Mouse (Mus musculus): ENCODE measurements at regions not wholly inside any gene's neighbourhood (a gene's known extent, or its start where the extent isn't known, plus 50 kb on each side); places are given as distances from the start of the nearest gene placed in this dataset.
"Not testable (repeated sequence)": the region's sequence is repeated elsewhere in the genome, so short reads cannot be mapped to it uniquely, and the experiment has no call there.

DNA sequence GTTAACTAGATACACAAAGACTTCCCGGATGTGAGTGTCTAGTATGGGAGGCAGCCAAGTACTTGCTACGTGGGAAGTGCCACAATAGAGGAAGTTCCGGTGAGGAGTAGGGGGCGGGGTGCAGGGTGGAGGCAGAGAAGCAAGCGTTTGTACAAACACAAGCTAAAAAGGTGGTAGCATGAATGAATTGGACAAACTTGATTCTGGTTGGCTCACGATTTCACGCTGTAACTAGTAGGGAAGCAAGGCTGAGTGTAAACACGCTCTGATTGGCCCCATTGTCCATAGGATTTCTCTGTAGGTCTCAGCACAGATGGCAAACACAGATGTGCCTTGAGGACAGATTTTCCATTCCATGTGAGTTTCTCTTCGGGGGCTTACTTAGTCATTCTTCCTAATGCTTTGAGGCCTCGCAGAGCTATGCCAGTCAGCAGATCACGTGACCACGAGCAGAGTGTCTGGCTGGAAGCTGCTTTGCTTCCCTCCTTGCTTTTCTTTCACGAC lies 76.6 kb upstream of the Ptgfr start:
- Histone ChIP-seq H3K27ac (replicated peaks) (peak overlapping the region; percentile 71), H3K36me3 (no peaks in the 10 kb centered on the region), H3K9ac (no peak overlapping the region), H3K4me3 (replicated peaks) (no peak overlapping the region), H3K4me2 (replicated peaks) (peak overlapping the region; percentile 25), H3K27me3 (no peaks in the 10 kb centered on the region), H3K9me3 (replicated peaks) (no peaks in the 10 kb centered on the region), H3K4me1 (peaks cover 16% of the 10 kb centered on the region; the same call in 1 of the 2 replicates)
- WGBS: 22% methylated on average over 13 of the region's 13 CpGs
- ATAC-seq (ENCODE audit: insufficient number of reproducible peaks, low FRiP score, low TSS enrichment, low read depth): peak; percentile 83

- peaks cover 22% of the 10 kb centered on the region; the same call in 1 of the 2 replicates for H3K4me1 ChIP-seq
- not testable (repeated sequence) for H3K4me2 ChIP-seq (replicated peaks); H3K27me3 ChIP-seq; H3K4me3 ChIP-seq (replicated peaks); H3K9ac ChIP-seq; ATAC-seq (ENCODE audit: insufficient number of reproducible peaks, low FRiP score, low TSS enrichment, low read depth); H3K9me3 ChIP-seq (replicated peaks); H3K36me3 ChIP-seq; H3K27ac ChIP-seq (replicated peaks)
- WGBS: 67% methylated on average over 11 of the region's 11 CpGs
Measured at GRCm38 (mm10) chr3:151912292-151912691, 74.9 kb upstream of the Ptgfr start.

- no peak for ATAC-seq (ENCODE audit: insufficient number of reproducible peaks, low FRiP score, low TSS enrichment, low read depth)
- 79% methylated on average over 2 of the region's 2 CpGs for WGBS
- no peaks in the 10 kb centered on the region for H3K27me3 ChIP-seq
- no peaks in the 10 kb centered on the region for H3K9me3 ChIP-seq (replicated peaks)
- no peak overlapping the region for H3K27ac ChIP-seq (replicated peaks)
- H3K4me2 ChIP-seq (replicated peaks): no peak overlapping the region
- no peak overlapping the region for H3K4me3 ChIP-seq (replicated peaks)
- no peak overlapping the region for H3K9ac ChIP-seq
- H3K36me3 ChIP-seq: no peaks in the 10 kb centered on the region
- peaks cover 22% of the 10 kb centered on the region; the same call in 1 of the 2 replicates for H3K4me1 ChIP-seq
Measured at GRCm38 (mm10) chr3:151910851-151911250, 73.4 kb upstream of the Ptgfr start.

GRCm38 (mm10) chr3:151909344-151909743 lies 71.9 kb upstream of the Ptgfr start:
- H3K9me3 ChIP-seq (replicated peaks): no peaks in the 10 kb centered on the region
- H3K27me3 ChIP-seq: no peaks in the 10 kb centered on the region
- no peak overlapping the region for H3K9ac ChIP-seq
- peak overlapping the region; percentile 65; the same call in 1 of the 2 replicates for H3K27ac ChIP-seq (replicated peaks)
- peaks cover 18% of the 10 kb centered on the region; the same call in 1 of the 2 replicates for H3K4me1 ChIP-seq
- 49% methylated on average over 3 of the region's 3 CpGs for WGBS
- ATAC-seq (ENCODE audit: insufficient number of reproducible peaks, low FRiP score, low TSS enrichment, low read depth): 0 out of 2 replicates have a peak, but pooled peaks have one; percentile 34
- H3K36me3 ChIP-seq: no peaks in the 10 kb centered on the region
- H3K4me2 ChIP-seq (replicated peaks): no peak overlapping the region
- H3K4me3 ChIP-seq (replicated peaks): no peak overlapping the region

DNA sequence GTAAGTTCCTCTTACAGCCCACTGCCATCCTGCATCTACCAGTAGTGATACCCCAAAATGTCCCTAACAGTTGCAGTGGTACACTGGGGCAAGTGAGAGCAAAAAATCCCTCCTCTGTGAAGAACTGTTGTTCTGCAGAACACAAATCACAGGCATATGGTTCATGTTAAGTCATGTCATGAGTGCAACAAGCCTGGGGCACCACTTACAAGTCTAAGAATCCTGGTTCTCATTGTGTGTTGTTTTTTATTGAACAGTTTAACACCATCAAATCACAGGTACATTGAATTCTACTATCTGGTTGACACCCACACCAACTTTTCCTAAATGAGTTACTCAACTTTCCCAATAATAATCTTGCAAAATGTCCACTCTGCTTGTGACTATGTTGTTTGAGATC lies 71.5 kb upstream of the Ptgfr start:
- H3K9ac ChIP-seq: no peak overlapping the region
- no peaks in the 10 kb centered on the region for H3K9me3 ChIP-seq (replicated peaks)
- H3K4me3 ChIP-seq (replicated peaks): no peak overlapping the region
- H3K36me3 ChIP-seq: no peaks in the 10 kb centered on the region
- peak overlapping the region; percentile 65 for H3K27ac ChIP-seq (replicated peaks)
- H3K27me3 ChIP-seq: no peaks in the 10 kb centered on the region
- H3K4me2 ChIP-seq (replicated peaks): no peak overlapping the region
- peaks cover 13% of the 10 kb centered on the region; the same call in 1 of the 2 replicates for H3K4me1 ChIP-seq
- ATAC-seq (ENCODE audit: insufficient number of reproducible peaks, low FRiP score, low TSS enrichment, low read depth): no peak

GRCm38 (mm10) chr3:151905775-151906174 lies 68.3 kb upstream of the Ptgfr start:
- WGBS: 74% methylated on average over 4 of the region's 4 CpGs
- peak; percentile 60; the same call in 1 of the 2 replicates for ATAC-seq (ENCODE audit: insufficient number of reproducible peaks, low FRiP score, low TSS enrichment, low read depth)

GRCm38 (mm10) chr3:151903169-151903568 lies 65.7 kb upstream of the Ptgfr start:
- no peak for ATAC-seq (ENCODE audit: insufficient number of reproducible peaks, low FRiP score, low TSS enrichment, low read depth)
- WGBS: 81% methylated on average over 2 of the region's 2 CpGs
- Histone ChIP-seq H3K9me3 (replicated peaks) (no peaks in the 10 kb centered on the region), H3K4me3 (replicated peaks) (no peak overlapping the region), H3K4me2 (replicated peaks) (no peak overlapping the region), H3K27ac (replicated peaks) (peak overlapping the region; percentile 70), H3K9ac (no peak overlapping the region), H3K4me1 (peaks cover 8% of the 10 kb centered on the region), H3K27me3 (no peaks in the 10 kb centered on the region), H3K36me3 (no peaks in the 10 kb centered on the region)

More at GRCm38 (mm10) chr3:151905775-151906174, 68.3 kb upstream of the Ptgfr start:
- H3K4me3 ChIP-seq (replicated peaks): no peak overlapping the region
- no peaks in the 10 kb centered on the region for H3K27me3 ChIP-seq
- no peaks in the 10 kb centered on the region for H3K9me3 ChIP-seq (replicated peaks)
- H3K36me3 ChIP-seq: no peaks in the 10 kb centered on the region
- H3K4me2 ChIP-seq (replicated peaks): no peak overlapping the region
- H3K9ac ChIP-seq: no peak overlapping the region
- peaks cover 19% of the 10 kb centered on the region for H3K4me1 ChIP-seq
- H3K27ac ChIP-seq (replicated peaks): no peak overlapping the region

DNA sequence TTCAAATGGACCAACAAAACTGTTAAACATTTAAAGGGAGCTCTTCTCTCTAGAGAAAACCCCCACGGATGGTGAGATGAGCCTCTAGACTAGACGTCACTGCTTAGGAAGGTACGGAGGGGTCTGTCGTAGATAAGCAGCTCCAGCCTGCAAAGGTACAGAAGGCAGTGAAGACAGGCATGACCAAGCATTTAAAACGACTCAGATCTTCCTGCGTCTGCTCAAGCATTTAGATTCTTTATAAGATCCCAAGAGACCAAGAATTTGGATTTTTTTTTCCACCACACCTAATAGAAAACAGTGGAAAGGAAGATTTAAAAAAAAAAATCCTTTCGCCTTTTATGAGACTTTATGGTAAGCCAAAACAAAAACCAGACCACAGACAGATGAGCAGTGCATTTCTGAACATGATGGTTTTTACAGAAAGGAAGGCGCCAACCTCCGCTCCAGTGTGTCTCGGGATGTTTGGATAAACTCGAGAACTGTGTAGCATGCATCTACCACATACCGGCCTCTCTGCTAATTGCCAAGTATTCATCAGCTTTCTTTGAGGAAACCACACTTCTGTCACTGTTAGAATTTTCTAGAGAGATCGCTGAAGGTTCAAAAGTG lies 64.9 kb upstream of the Ptgfr start:
- Histone ChIP-seq H3K4me2 (replicated peaks) (no peak overlapping the region), H3K4me1 (peaks cover 8% of the 10 kb centered on the region), H3K9ac (no peak overlapping the region), H3K27me3 (no peaks in the 10 kb centered on the region), H3K27ac (replicated peaks) (peak overlapping the region; percentile 70), H3K36me3 (no peaks in the 10 kb centered on the region), H3K9me3 (replicated peaks) (no peaks in the 10 kb centered on the region), H3K4me3 (replicated peaks) (no peak overlapping the region)
- peak; percentile 11; the same call in 1 of the 2 replicates for ATAC-seq (ENCODE audit: insufficient number of reproducible peaks, low FRiP score, low TSS enrichment, low read depth)
- WGBS: 41% methylated on average over 13 of the region's 13 CpGs

DNA sequence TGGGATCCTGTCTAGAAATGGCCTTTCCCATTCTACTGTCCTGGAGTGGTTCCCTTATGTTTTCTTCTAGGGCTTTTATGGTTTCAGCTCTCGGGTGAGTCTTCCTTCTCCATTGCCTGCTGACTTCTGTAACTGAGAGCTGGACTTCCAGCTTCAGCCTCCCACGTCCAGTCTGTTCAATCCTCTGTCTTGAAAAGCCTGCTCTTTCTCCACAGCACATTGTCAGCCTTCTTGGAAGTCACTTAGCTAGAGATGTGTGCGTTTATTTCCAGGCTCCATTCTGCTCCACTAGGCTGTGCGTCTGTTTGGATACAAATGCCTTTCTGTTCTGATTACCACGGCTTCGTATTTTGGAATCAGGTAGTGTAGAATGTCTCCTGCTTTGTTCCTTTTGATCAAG lies 62.2 kb upstream of the Ptgfr start:
- H3K27me3 ChIP-seq: no peaks in the 10 kb centered on the region
- H3K4me1 ChIP-seq: peaks cover 8% of the 10 kb centered on the region
- H3K9ac ChIP-seq: no peak overlapping the region
- no peaks in the 10 kb centered on the region for H3K9me3 ChIP-seq (replicated peaks)
- no peaks in the 10 kb centered on the region for H3K36me3 ChIP-seq
- no peak overlapping the region for H3K4me3 ChIP-seq (replicated peaks)
- no peak for ATAC-seq (ENCODE audit: insufficient number of reproducible peaks, low FRiP score, low TSS enrichment, low read depth)
- no peak overlapping the region for H3K4me2 ChIP-seq (replicated peaks)
- 79% methylated on average over 6 of the region's 6 CpGs for WGBS
- H3K27ac ChIP-seq (replicated peaks): no peak overlapping the region

DNA sequence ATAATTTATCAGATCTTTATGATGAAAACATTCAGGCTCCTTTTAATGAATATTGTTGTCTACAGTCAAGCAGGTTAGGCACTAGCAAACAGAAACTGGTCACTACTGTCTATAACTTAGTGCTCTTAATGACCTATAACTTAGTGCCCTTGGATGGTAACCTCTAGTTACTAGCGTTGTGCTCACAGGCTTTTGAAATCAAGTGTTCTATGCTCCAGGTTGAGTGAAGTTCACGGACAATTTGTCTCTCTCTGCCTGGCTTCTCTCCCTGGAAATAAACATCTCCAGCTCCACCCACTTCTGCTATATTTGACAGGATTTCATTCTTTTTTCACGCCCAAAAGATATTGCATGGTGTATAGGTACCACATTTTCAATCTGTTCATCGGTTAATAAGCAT lies 61.7 kb upstream of the Ptgfr start:
- H3K36me3 ChIP-seq: no peaks in the 10 kb centered on the region
- H3K4me3 ChIP-seq (replicated peaks): no peak overlapping the region
- 79% methylated on average over 4 of the region's 4 CpGs for WGBS
- peaks cover 8% of the 10 kb centered on the region for H3K4me1 ChIP-seq
- H3K4me2 ChIP-seq (replicated peaks): no peak overlapping the region
- ATAC-seq (ENCODE audit: insufficient number of reproducible peaks, low FRiP score, low TSS enrichment, low read depth): no peak
- H3K9ac ChIP-seq: no peak overlapping the region
- no peaks in the 10 kb centered on the region for H3K9me3 ChIP-seq (replicated peaks)
- H3K27ac ChIP-seq (replicated peaks): no peak overlapping the region
- no peaks in the 10 kb centered on the region for H3K27me3 ChIP-seq

- no peak for ATAC-seq (ENCODE audit: insufficient number of reproducible peaks, low FRiP score, low TSS enrichment, low read depth)
- no peak overlapping the region for H3K9ac ChIP-seq
- H3K4me3 ChIP-seq (replicated peaks): no peak overlapping the region
- peaks cover 17% of the 10 kb centered on the region for H3K4me1 ChIP-seq
- 75% methylated on average over 6 of the region's 6 CpGs for WGBS
- no peaks in the 10 kb centered on the region for H3K9me3 ChIP-seq (replicated peaks)
- H3K27ac ChIP-seq (replicated peaks): no peak overlapping the region
- H3K36me3 ChIP-seq: no peaks in the 10 kb centered on the region
- no peaks in the 10 kb centered on the region for H3K27me3 ChIP-seq
- H3K4me2 ChIP-seq (replicated peaks): no peak overlapping the region
Measured at GRCm38 (mm10) chr3:151896320-151896719, 58.9 kb upstream of the Ptgfr start.

GRCm38 (mm10) chr3:151894712-151895111 lies 57.3 kb upstream of the Ptgfr start:
- H3K4me2 ChIP-seq (replicated peaks): no peak overlapping the region
- H3K27ac ChIP-seq (replicated peaks): no peak overlapping the region
- H3K9ac ChIP-seq: no peak overlapping the region
- no peaks in the 10 kb centered on the region for H3K27me3 ChIP-seq
- H3K4me1 ChIP-seq: peaks cover 29% of the 10 kb centered on the region
- no peak for ATAC-seq (ENCODE audit: insufficient number of reproducible peaks, low FRiP score, low TSS enrichment, low read depth)
- WGBS: 55% methylated on average over 3 of the region's 3 CpGs
- H3K9me3 ChIP-seq (replicated peaks): no peaks in the 10 kb centered on the region
- no peaks in the 10 kb centered on the region for H3K36me3 ChIP-seq
- no peak overlapping the region for H3K4me3 ChIP-seq (replicated peaks)

Data from embryonic facial prominence, embryonic 15.5 days (tissue).